Mouse (Mus musculus) forebrain, postnatal 0 days (tissue): Measurements from ENCODE around the gene Pus3. TPM values are rescaled to one million over a fixed set of nuclear protein-coding genes. Genes with fewer than 3 reads are reported as not detected.

Experiments
- ATAC-seq: fragments of 200-750 bp; cut with Nextera tagmentation; 2 replicates; pipeline ENCODE4 v1.8.0; 2017; ENCODE audit warnings: mild to moderate bottlenecking, moderate library complexity
- DNase-seq: peaks from one replicate; pipeline ENCODE4 v3.0.0-alpha.2; 2015
- H3K27ac ChIP-seq: fragments of 300-500 bp; sonication (generic); 2 replicates; pipeline ENCODE4 v1.5.1; 2014; ENCODE audit warnings: low read depth, mild to moderate bottlenecking, antibody characterized with exemption, low read length, moderate library complexity, mixed read lengths
- H3K27me3 ChIP-seq: fragments of 300-500 bp; sonication (generic); 2 replicates; pipeline ENCODE4 v1.6.1; 2014; ENCODE audit warnings: mild to moderate bottlenecking, low read length, mixed read lengths; ENCODE audit not compliant: insufficient read depth
- H3K36me3 ChIP-seq: fragments of 300-500 bp; sonication (generic); 2 replicates; pipeline ENCODE4 v1.6.1; 2014; ENCODE audit warnings: mild to moderate bottlenecking, moderate library complexity; ENCODE audit not compliant: insufficient read depth
- H3K4me1 ChIP-seq: fragments of 300-500 bp; sonication (generic); 2 replicates; pipeline ENCODE4 v1.6.1; 2014; ENCODE audit warnings: antibody characterized with exemption; ENCODE audit not compliant: insufficient read depth
- H3K4me2 ChIP-seq: fragments of 300-500 bp; sonication (generic); 2 replicates; pipeline ENCODE4 v1.6.1; 2014; ENCODE audit warnings: low read depth, mild to moderate bottlenecking, moderate library complexity
- H3K4me3 ChIP-seq: fragments of 300-500 bp; sonication (generic); 2 replicates; pipeline ENCODE4 v1.5.1; 2014; ENCODE audit warnings: low read depth, low read length, mixed read lengths
- H3K9ac ChIP-seq: fragments of 300-500 bp; sonication (generic); 2 replicates; pipeline ENCODE4 v1.6.1; 2014; ENCODE audit warnings: mild to moderate bottlenecking
- H3K9me3 ChIP-seq: fragments of 300-500 bp; sonication (generic); 2 replicates; pipeline ENCODE4 v1.6.1; 2016; ENCODE audit warnings: low read length
- CTCF ChIP-seq: sonication (generic); IDR thresholded peaks from 2 replicates; pipeline ENCODE4 v1.5.1; 2016; ENCODE audit warnings: antibody characterized with exemption, control low read depth, low read depth
- WGBS: fragments of 180-500 bp; shearing (Covaris S2); extraction: QIAGEN DNeasy Blood & Tissue Kit; methylation state at CpG from one replicate; pipeline ENCODE4 v1.1.7; 2014; 5-methylcytosine and 5-hydroxymethylcytosine counted together
- polyA plus RNA-seq: library from polyadenylated mRNA; unstranded; fragments of >200 nt; fragmentation: Nextera tagmentation; extraction: Ambion mirVana; gene quantifications from 2 replicates; pipeline ENCODE4 v1.2.1, GENCODE M21; 2015
- total RNA-seq: library from RNA; depleted of rRNA; stranded (reverse); fragments of >200 nt; gene quantifications from 2 replicates; pipeline ENCODE4 v1.2.3, GENCODE M21; 2014

The Pus3 gene
- total and polyA plus RNA-seq, 2 experiments from 2014 or later: 13.9 to 18.8 TPM

DNA sequence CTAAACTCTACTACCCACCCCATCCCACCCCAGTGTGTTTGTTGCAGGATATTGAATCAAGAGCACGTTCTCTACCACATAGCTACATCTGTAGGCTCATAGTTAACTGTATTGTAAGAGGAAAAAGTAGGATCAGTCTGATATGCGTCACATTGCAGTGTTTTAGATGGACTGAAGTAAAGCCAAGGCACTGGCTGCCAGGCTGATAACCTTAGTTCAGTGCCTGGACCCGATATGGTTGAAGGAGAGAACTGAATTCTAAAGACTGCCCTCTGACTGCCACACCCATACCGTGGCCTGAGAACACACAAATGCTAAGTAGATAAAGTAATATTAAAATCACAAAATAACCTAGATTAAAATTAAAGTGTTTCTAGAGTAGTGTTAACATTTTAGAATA lies 22.5 kb upstream of the Pus3 start:
- no peaks in the 10 kb centered on the region for H3K9me3 ChIP-seq
- H3K27ac ChIP-seq: no peak overlapping the region
- no peak overlapping the region for H3K9ac ChIP-seq
- ATAC-seq (no peak), DNase-seq (no peak)
- H3K4me3 ChIP-seq: no peak overlapping the region
- H3K4me1 ChIP-seq: no peaks in the 10 kb centered on the region
- H3K36me3 ChIP-seq: no peaks in the 10 kb centered on the region
- H3K27me3 ChIP-seq: no peaks in the 10 kb centered on the region
- no peak overlapping the region for H3K4me2 ChIP-seq
- 80% methylated on average over 4 of the region's 4 CpGs for WGBS
- no peak for TF ChIP-seq CTCF

DNA sequence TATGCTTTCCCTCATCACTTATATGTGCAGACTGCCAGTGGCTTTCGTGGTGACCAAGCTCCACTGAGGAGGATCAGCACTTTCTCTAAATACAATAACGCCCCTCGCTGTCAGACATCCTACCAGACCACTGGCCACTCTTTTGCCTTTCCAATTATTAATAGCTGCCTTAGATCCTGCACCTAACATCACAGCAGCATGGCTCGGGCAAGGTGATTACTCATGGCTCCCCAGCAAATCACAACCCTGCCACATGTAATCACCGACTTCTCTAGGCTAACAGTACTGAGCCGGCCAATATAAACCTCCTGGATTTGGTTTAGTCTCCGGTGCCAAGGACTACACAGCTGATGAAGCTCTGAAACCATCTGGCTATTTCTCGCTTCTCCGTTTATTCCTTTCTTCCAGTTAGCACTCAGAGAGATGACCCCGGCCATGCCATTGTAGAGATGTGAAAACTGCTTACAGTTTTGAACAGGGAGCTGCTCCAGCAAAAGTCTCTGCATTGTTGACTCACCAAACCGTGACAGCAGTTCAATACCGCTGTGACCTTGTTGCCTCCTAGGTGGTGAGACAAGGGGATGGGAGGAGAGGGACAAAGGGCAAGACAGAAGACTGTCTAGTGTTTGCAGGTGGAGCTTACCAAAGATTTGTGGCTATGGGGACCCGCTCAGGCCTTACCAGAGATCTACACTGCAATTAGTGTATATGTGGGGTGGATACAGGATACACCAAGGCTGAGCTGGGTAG lies 19.2 kb upstream of the Pus3 start:
- no peak overlapping the region for H3K4me2 ChIP-seq
- H3K27me3 ChIP-seq: no peaks in the 10 kb centered on the region
- no peaks in the 10 kb centered on the region for H3K9me3 ChIP-seq
- WGBS: 69% methylated on average over 13 of the region's 13 CpGs
- TF ChIP-seq CTCF: no peak
- no peak overlapping the region for H3K4me3 ChIP-seq
- DNase-seq (peak; percentile 11), ATAC-seq (no peak)
- no peak overlapping the region for H3K9ac ChIP-seq
- H3K36me3 ChIP-seq: peaks cover 8% of the 10 kb centered on the region
- no peak overlapping the region for H3K27ac ChIP-seq
- H3K4me1 ChIP-seq: no peaks in the 10 kb centered on the region

DNA sequence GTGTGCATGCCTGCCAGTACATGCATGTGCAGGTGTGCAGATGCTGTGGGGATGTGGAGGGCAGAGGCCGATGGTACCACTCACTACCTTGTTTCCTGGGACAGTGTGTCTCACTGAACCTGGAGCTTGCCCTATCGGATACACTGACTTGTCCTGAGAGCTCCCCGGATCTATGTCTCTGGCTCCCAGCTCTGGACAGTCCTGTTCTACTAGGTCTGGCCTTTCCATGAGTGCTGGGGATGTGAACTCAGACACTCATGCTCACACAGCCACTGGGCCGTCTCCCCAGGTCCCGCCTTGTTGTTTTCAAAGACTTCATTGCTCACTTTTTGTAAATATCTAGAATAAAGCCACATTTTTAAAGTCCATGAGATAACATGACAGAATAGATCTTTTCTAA lies 17.4 kb upstream of the Pus3 start:
- WGBS: 86% methylated on average over 5 of the region's 5 CpGs
- H3K27me3 ChIP-seq: no peaks in the 10 kb centered on the region
- H3K4me1 ChIP-seq: no peaks in the 10 kb centered on the region
- H3K9me3 ChIP-seq: no peaks in the 10 kb centered on the region
- H3K27ac ChIP-seq: no peak overlapping the region
- ATAC-seq (no peak), DNase-seq (no peak)
- H3K36me3 ChIP-seq: peaks cover 23% of the 10 kb centered on the region
- TF ChIP-seq CTCF: no peak
- H3K9ac ChIP-seq: no peak overlapping the region
- no peak overlapping the region for H3K4me2 ChIP-seq
- no peak overlapping the region for H3K4me3 ChIP-seq

DNA sequence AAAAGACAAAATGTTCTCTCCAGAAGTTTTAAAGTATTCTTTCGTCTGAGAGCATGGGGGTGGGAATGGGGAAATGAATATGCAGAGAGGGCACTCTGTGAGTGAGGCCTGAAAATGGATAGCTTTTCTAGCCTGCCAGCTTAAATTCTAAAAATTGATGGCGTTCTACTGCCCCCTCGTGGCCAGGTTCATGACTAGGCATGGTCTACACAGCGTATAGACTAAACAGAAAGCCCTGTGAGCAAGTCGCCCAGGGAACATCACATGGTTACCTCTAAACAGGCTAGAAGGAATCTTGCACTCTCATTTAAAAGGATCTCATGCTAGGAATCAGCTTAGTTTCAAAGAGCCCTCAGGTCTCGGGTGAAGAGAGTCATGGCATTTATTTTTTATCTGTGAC lies 16.9 kb upstream of the Pus3 start:
- DNase-seq (peak; percentile 91), ATAC-seq (peak; percentile 88)
- TF ChIP-seq CTCF: peak; percentile 84
- Histone ChIP-seq H3K27me3 (no peaks in the 10 kb centered on the region), H3K9me3 (no peaks in the 10 kb centered on the region), H3K36me3 (peaks cover 23% of the 10 kb centered on the region), H3K4me1 (no peaks in the 10 kb centered on the region), H3K4me3 (no peak overlapping the region), H3K9ac (no peak overlapping the region), H3K4me2 (no peak overlapping the region), H3K27ac (no peak overlapping the region)
- WGBS: 8% methylated on average over 6 of the region's 6 CpGs

DNA sequence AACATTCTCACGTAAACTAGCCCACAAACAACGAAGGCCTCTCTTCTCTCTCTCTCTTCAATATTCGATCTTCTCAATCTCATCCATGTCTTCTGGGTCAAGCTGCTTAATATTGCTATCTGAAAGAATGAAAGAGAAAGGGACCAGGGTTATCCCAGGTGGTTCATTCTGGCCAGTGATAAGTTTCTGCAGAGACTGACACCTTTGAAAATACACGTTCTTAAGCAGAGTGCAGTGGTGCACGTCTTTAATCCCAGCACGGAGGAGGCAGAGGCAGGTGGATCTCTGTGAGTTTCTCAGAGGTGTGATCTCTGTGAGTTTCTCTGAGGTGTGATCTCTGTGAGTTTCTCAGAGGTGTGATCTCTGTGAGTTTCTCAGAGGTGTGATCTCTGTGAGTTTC lies 16.5 kb upstream of the Pus3 start:
- DNase-seq: no peak
- WGBS: 73% methylated on average over 6 of the region's 6 CpGs
- Histone ChIP-seq H3K4me1 (no peaks in the 10 kb centered on the region), H3K9ac (no peak overlapping the region), H3K36me3 (peaks cover 23% of the 10 kb centered on the region), H3K27ac (no peak overlapping the region), H3K27me3 (no peaks in the 10 kb centered on the region), H3K4me2 (no peak overlapping the region), H3K9me3 (no peaks in the 10 kb centered on the region), H3K4me3 (no peak overlapping the region)
- ATAC-seq: no peak
- no peak for TF ChIP-seq CTCF

DNA sequence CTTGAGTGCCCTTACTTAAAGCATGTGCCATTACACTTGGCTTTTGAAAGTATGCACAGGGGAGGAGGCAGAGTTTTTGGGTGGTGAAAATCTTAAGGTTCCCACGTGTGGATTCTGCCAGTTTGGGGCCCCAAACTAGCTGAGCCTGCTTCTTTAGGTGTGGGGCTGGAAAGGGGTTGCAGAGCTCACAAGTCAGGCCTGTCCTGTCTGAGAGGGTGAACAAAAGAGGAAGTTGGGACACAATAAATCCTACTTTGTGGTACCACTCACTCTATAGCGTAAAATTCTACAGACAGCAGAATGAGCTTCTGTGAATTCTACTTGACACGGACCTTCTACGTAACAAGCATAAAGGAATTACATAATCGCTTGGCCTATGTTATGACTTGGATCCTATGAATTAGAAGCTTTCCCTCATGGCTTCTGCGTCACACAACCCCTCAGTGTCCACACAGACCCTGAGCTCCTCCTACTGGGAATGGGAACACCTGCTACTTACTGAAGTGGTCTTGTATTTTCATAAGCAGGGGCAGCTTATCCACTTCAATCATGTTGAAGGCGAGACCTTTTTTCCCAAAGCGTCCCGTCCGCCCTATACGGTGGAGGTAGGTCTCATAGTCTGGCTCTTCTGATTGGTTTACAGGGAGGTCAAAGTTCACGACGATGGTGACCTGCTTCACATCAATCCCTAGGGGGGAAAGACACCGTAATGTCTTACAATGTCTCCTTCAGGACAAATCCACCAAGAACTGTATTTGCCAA lies 15.1 kb upstream of the Pus3 start:
- DNase-seq (no peak), ATAC-seq (no peak)
- Histone ChIP-seq H3K9me3 (no peaks in the 10 kb centered on the region), H3K4me3 (no peak overlapping the region), H3K4me1 (no peaks in the 10 kb centered on the region), H3K9ac (no peak overlapping the region), H3K27me3 (no peaks in the 10 kb centered on the region), H3K36me3 (peaks cover 23% of the 10 kb centered on the region), H3K27ac (no peak overlapping the region), H3K4me2 (no peak overlapping the region)
- no peak for TF ChIP-seq CTCF
- 87% methylated on average over 14 of the region's 14 CpGs for WGBS

DNA sequence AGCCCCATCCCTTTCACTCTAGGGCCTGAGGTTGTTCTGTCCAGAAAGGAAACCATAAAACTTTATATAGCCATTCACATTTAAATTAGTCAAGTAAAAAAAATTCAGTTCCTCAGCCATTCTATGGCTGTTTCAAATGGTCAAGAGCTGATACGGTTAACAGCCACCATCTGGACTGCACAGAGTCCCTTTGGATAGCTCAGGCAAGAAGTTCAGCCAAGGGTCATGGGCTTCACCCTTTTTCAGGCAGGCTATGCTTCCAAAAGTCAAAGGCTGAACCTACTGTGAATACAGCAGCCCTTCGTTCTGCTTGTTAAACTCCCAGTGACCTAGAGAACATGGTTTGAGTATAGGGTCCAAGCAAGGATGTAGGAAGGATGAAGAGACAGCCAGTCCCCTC lies 13.7 kb upstream of the Pus3 start:
- ATAC-seq: no peak
- no peak overlapping the region for H3K4me3 ChIP-seq
- no peak overlapping the region for H3K27ac ChIP-seq
- H3K36me3 ChIP-seq: peaks cover 23% of the 10 kb centered on the region
- TF ChIP-seq CTCF: no peak
- H3K9ac ChIP-seq: no peak overlapping the region
- H3K4me2 ChIP-seq: no peak overlapping the region
- DNase-seq: no peak
- WGBS: 78% methylated on average over 2 of the region's 2 CpGs
- no peaks in the 10 kb centered on the region for H3K9me3 ChIP-seq
- no peaks in the 10 kb centered on the region for H3K27me3 ChIP-seq
- no peaks in the 10 kb centered on the region for H3K4me1 ChIP-seq
